Mouse (Mus musculus) ES-Bruce4 (cell line): ENCODE results near the gene Tomm7. TPM values are rescaled to one million over a fixed set of nuclear protein-coding genes. Genes with fewer than 3 reads are reported as not detected.
A peak's percentile ranks its signal among the peaks of the same experiment; 100 is the strongest.

Experiments used
- H3K27ac ChIP-seq: 2 replicates; pipeline ENCODE4 v1.5.1; 2012; ENCODE audit warnings: low read length, inconsistent platforms; ENCODE audit not compliant: insufficient read depth
- H3K27me3 ChIP-seq: 2 replicates; pipeline ENCODE4 v1.6.1; 2012; ENCODE audit warnings: mild to moderate bottlenecking, low read length, inconsistent platforms; ENCODE audit not compliant: control insufficient read depth, poor library complexity, insufficient read depth, severe bottlenecking
- H3K36me3 ChIP-seq: 2 replicates; pipeline ENCODE4 v1.6.1; 2012; ENCODE audit warnings: inconsistent platforms, mild to moderate bottlenecking, low read length, moderate library complexity; ENCODE audit not compliant: control insufficient read depth, poor library complexity, insufficient read depth, severe bottlenecking
- H3K4me1 ChIP-seq: one replicate; pipeline ENCODE4 v1.8.1; 2011; ENCODE audit warnings: low read length; ENCODE audit not compliant: control insufficient read depth, insufficient read depth
- H3K4me3 ChIP-seq: 2 replicates; pipeline ENCODE4 v1.5.1; 2011; ENCODE audit warnings: low read depth, mild to moderate bottlenecking, low read length
- H3K9ac ChIP-seq: 2 replicates; pipeline ENCODE4 v1.6.1; 2012; ENCODE audit warnings: low read depth, mild to moderate bottlenecking, inconsistent platforms; ENCODE audit not compliant: poor library complexity, severe bottlenecking
- H3K9me3 ChIP-seq: replicated peaks from 2 replicates; pipeline ENCODE4 v1.6.1; 2012; ENCODE audit warnings: mild to moderate bottlenecking, low read length, inconsistent platforms; ENCODE audit not compliant: control insufficient read depth, poor library complexity, insufficient read depth, severe bottlenecking
- CTCF ChIP-seq: IDR thresholded peaks from one replicate; pipeline ENCODE4 v1.8.1; 2011; ENCODE audit warnings: low read depth, low read length
- EP300 ChIP-seq: IDR thresholded peaks from 2 replicates; pipeline ENCODE4 v1.6.1; 2011; ENCODE audit warnings: low read depth, low read length; ENCODE audit not compliant: insufficient read depth
- POLR2A ChIP-seq: IDR thresholded peaks from one replicate; pipeline ENCODE4 v1.8.1; 2011; ENCODE audit warnings: low read length; ENCODE audit not compliant: insufficient read depth
- polyA plus RNA-seq: library from polyadenylated mRNA; stranded (reverse); fragments of >200 nt; gene quantifications from 2 replicates; pipeline ENCODE4 v1.2.4, GENCODE M21; 2011; ENCODE audit warnings: low read depth; ENCODE audit not compliant: missing spikeins, insufficient read depth, insufficient read length

Gene Tomm7
- polyA plus RNA-seq, result 101 and 113 TPM in 2 replicates

DNA sequence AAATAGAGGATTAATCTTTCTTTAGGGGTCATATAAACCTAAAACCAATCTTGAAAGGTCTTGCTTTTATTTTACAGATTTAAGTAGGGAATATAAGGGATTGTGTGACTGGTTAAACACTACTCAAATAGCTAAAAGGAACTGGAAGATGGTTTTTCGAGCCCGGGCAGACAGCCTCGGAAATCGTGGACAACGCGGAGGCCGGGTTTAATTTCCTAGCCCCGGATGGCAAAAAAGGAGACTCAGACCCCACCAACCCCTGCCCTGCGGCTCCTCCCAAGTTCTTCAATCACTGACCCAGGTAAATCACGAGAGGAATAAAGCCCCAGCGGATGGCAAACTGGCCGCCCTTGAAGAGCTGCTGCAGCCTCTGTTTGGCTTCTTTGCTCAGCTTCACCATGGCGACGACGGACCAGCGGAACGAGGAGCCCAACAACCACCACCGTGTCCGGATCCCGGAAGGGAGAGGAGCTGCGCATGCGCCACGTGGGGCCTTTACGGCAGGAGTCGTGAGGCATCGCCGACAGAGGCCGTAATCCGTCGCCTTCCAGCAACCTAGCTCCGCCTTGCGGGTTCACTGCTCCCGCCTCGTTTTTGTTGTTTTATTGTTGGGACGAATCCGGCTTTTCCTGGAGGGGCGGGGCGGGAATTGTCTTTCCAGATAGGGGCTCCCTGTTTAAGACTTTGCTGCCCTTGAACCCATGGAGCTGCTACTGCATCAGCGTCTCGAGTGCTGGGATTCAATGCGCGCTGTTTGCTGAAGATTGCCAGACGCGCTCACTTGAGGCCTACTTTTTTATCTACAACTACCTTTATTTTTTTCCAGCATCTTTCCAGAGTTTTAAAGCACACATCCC is at the start of gene Tomm7:
Tomm7 (minus strand) TSS at position 488 of the 857 bp plus-strand sequence.
- H3K4me3 ChIP-seq, result peak within 1 kb of the TSS; percentile 88
- no peaks in the 10 kb centered on the region for H3K27me3 ChIP-seq
- peaks cover 15% of the 10 kb centered on the region for H3K36me3 ChIP-seq
- H3K9me3 ChIP-seq, result no peaks in the 10 kb centered on the region
- peaks cover 2% of the 10 kb centered on the region for H3K4me1 ChIP-seq
- H3K9ac ChIP-seq, result peak within 1 kb of the TSS; percentile 70
- peak within 1 kb of the TSS; percentile 18 for H3K27ac ChIP-seq
- TF ChIP-seq CTCF (no peak), POLR2A (peak; percentile 51), EP300 (peak; percentile 50; the same call in 1 of the 2 replicates)

DNA sequence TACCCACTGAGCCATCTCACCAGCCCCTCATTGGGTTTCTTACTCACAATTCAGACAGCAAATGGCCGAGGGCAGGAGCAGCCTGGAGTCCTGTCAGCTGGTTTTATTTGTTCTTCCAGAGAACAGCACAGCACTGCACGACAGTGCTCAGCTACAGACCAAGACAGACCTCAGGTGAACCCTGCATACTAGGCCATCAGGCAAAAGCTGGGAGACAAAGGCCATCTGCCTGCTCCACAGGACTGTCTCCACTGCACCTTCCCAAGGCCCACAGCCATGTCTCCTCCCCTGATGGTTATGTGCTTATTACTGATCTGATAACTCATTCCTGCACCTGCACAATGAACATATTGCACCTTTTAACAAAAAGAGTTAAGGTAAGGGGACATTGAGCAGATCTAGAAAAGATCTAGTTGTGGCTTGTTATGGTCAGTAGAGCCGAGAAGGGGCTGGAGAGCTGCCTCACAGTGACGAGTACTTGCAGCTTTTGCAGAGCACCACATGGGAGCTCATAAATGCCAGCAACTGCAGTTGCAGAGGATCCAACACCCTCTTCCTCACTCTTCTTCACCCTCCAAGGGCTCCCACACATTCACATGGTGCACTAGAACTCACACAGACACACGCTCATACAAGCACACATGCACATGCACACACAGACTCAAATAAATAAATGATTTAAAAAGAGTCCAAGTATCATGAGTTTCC is 49.3 kb upstream of the Tomm7 start:
- Histone ChIP-seq H3K9ac (no peak overlapping the region), H3K4me3 (no peak overlapping the region)
- TF ChIP-seq EP300, result no peak
- no peak for TF ChIP-seq CTCF
- TF ChIP-seq POLR2A, result no peak

DNA sequence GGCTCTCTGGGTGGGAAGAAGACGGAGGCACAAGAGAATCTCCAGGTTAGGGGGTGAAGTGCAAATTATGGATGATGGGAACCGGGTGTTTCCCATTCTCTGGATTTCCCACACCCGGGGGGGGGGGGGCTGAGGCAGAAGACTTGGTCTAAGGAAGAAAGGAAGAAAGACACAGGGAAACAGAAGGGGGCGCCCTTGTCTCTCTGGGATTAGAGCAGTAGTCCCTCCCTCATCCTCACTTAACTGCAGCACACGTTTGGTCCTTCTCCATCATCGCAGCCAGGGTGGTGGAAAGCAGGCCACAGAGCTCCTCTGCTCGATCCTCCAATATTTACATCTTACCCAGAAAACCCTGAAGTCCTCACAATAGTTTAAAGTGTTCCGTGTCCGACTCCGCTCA is 46.8 kb upstream of the Tomm7 start:
- H3K4me1 ChIP-seq, result no peaks in the 10 kb centered on the region
- H3K36me3 ChIP-seq, result no peaks in the 10 kb centered on the region
- H3K4me3 ChIP-seq, result no peak overlapping the region
- H3K9me3 ChIP-seq, result no peaks in the 10 kb centered on the region
- no peak for TF ChIP-seq POLR2A
- peak; percentile 40 for TF ChIP-seq CTCF
- TF ChIP-seq EP300, result no peak
- H3K27me3 ChIP-seq, result no peaks in the 10 kb centered on the region
- no peak overlapping the region for H3K9ac ChIP-seq
- H3K27ac ChIP-seq, result no peak overlapping the region

More for the DNA sequence above, 49.3 kb upstream of the Tomm7 start:
- Histone ChIP-seq H3K36me3 (no peaks in the 10 kb centered on the region), H3K9me3 (no peaks in the 10 kb centered on the region), H3K4me1 (no peaks in the 10 kb centered on the region), H3K27ac (no peak overlapping the region), H3K27me3 (no peaks in the 10 kb centered on the region)

DNA sequence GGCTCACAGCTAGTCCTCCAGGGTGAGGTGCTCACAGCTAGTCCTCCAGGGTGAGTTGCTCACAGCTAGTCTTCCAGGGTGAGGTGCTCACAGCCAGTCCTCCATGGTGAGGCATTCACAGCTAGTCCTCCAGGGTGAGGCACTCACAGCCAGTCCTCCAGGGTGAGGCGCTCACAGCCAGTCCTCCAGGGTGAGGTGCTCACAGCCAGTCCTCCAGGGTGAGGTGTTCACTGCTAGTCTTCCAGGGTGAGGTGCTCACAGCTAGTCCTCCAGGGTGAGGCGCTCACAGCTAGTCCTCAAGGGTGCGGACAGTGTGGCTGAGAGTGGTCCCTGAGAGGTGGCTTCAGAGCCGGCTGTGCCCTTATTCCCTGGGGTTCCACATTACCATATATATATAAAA is 45.5 kb upstream of the Tomm7 start:
- Histone ChIP-seq H3K36me3 (no peaks in the 10 kb centered on the region), H3K27ac (no peak overlapping the region), H3K4me1 (no peaks in the 10 kb centered on the region), H3K4me3 (no peak overlapping the region), H3K9me3 (no peaks in the 10 kb centered on the region), H3K9ac (no peak overlapping the region), H3K27me3 (no peaks in the 10 kb centered on the region)
- TF ChIP-seq POLR2A (no peak), CTCF (peak; percentile 31), EP300 (no peak)

DNA sequence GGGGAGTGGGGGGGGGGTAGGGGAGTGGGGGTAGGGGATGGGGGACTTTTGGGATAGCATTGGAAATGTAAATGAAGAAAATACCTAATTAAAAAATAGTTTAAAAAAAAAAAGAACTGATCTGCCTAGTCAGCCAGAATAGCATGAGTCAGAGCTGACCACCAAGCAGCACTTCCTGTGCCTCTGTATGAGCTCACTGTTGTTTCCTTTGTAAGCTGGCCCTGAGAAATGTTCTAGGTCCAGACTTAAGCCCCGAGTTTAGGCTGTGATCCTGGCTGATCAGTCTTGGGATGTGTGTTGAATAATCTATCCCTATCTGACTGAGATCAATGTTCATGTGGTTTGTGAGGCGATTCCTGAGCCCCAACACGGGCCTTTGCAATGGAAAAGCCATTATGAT is 43.1 kb upstream of the Tomm7 start:
- Histone ChIP-seq H3K9me3 (no peaks in the 10 kb centered on the region), H3K27me3 (no peaks in the 10 kb centered on the region), H3K4me3 (no peak overlapping the region), H3K9ac (no peak overlapping the region), H3K4me1 (no peaks in the 10 kb centered on the region), H3K36me3 (no peaks in the 10 kb centered on the region), H3K27ac (no peak overlapping the region)
- no peak for TF ChIP-seq EP300
- no peak for TF ChIP-seq CTCF
- TF ChIP-seq POLR2A, result no peak

DNA sequence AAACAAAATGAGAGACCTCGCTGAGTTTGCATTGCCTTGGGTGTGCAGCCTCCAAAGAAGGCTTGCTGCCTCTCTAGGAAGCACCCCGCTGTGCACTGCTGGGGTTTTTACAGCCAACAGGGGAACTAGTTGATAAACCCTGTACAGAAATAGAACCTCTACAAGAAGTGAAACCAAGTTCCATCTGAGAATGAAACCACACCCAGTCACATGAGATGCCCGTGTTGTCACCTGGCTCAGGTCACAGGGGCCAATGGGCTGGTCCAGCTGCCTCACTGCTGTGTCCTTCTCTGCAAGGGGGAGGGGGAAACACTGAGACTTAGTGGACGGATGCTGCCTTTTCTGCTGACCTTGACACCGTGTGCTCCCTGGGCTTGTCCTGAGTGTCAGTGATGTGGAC is 30.5 kb upstream of the Tomm7 start:
- TF ChIP-seq CTCF (no peak), EP300 (no peak), POLR2A (no peak)
- no peak overlapping the region for H3K27ac ChIP-seq
- no peaks in the 10 kb centered on the region for H3K36me3 ChIP-seq
- no peak overlapping the region for H3K9ac ChIP-seq
- H3K4me3 ChIP-seq, result no peak overlapping the region
- H3K4me1 ChIP-seq, result peaks cover 3% of the 10 kb centered on the region
- H3K27me3 ChIP-seq, result no peaks in the 10 kb centered on the region; the same call in 1 of the 2 replicates
- H3K9me3 ChIP-seq, result no peaks in the 10 kb centered on the region
